Mouse (Mus musculus) fibroblast of lung, adult 2 months (primary cell): ENCODE results near the gene Trim50.
"Not testable (repeated sequence)": the region's sequence is repeated elsewhere in the genome, so short reads cannot be mapped to it uniquely, and the experiment has no call there.

Source experiments
- DNase-seq: peaks from one replicate; pipeline ENCODE4 v3.0.0-alpha.2; 2011; ENCODE audit warnings: low read depth

Trim50 gene

GRCm38 (mm10) chr5:135352995-135353394 is at the start of gene Trim50:
Gene Trim50 (plus strand): TSS chr5:135353295.
- DNase-seq = no peak

- no peak for DNase-seq
Observed at GRCm38 (mm10) chr5:135306321-135306965, 46.7 kb upstream of the Trim50 start.

GRCm38 (mm10) chr5:135316177-135316576 is 36.9 kb upstream of the Trim50 start:
- no peak for DNase-seq

GRCm38 (mm10) chr5:135319856-135320255 is 33.2 kb upstream of the Trim50 start:
- DNase-seq = no peak

- DNase-seq = no peak
Observed at GRCm38 (mm10) chr5:135322197-135322596, 30.9 kb upstream of the Trim50 start.

GRCm38 (mm10) chr5:135326121-135326659 is 26.9 kb upstream of the Trim50 start:
- DNase-seq = no peak

GRCm38 (mm10) chr5:135329471-135329870 is 23.6 kb upstream of the Trim50 start:
- DNase-seq = no peak

GRCm38 (mm10) chr5:135330201-135330600 is 22.9 kb upstream of the Trim50 start:
- DNase-seq = no peak

GRCm38 (mm10) chr5:135331161-135331560 is 21.9 kb upstream of the Trim50 start:
- DNase-seq = no peak

- DNase-seq = no peak
Observed at GRCm38 (mm10) chr5:135337575-135337974, 15.5 kb upstream of the Trim50 start.

- no peak for DNase-seq
Observed at GRCm38 (mm10) chr5:135345989-135346388, 7.1 kb upstream of the Trim50 start.

- DNase-seq = no peak
Observed at GRCm38 (mm10) chr5:135346430-135346829, 6.7 kb upstream of the Trim50 start.

- no peak for DNase-seq
Observed at GRCm38 (mm10) chr5:135347511-135348011, 5.5 kb upstream of the Trim50 start.

- no peak for DNase-seq
Observed at GRCm38 (mm10) chr5:135349862-135350261, 3.2 kb upstream of the Trim50 start, which contains the start of gene Fkbp6. Gene Fkbp6 (minus strand): TSS chr5:135350044.

GRCm38 (mm10) chr5:135351606-135352005 is 1.5 kb upstream of the Trim50 start:
- no peak for DNase-seq

- DNase-seq = no peak
Observed at GRCm38 (mm10) chr5:135353564-135353963, 469 bp downstream of the Trim50 start.

- DNase-seq = no peak
Observed at GRCm38 (mm10) chr5:135356090-135356489, 3.0 kb downstream of the Trim50 start.

- DNase-seq = no peak
Observed at GRCm38 (mm10) chr5:135357556-135357955, 4.5 kb downstream of the Trim50 start.

GRCm38 (mm10) chr5:135359772-135360171 is 6.7 kb downstream of the Trim50 start:
- no peak for DNase-seq

- DNase-seq = no peak
Observed at GRCm38 (mm10) chr5:135362572-135362971, 9.5 kb downstream of the Trim50 start.

GRCm38 (mm10) chr5:135363540-135363939 is 10.4 kb downstream of the Trim50 start:
- DNase-seq = no peak

GRCm38 (mm10) chr5:135367841-135368240 is 14.7 kb downstream of the Trim50 start:
- no peak for DNase-seq

- no peak for DNase-seq
Observed at GRCm38 (mm10) chr5:135368312-135368711, 15.2 kb downstream of the Trim50 start.

- not testable (repeated sequence) for DNase-seq
Observed at GRCm38 (mm10) chr5:135369196-135369595, 16.1 kb downstream of the Trim50 start.
